Mouse (Mus musculus) cerebellum, adult 8-10 months (tissue): ENCODE results near the gene Nfix.

Source experiments
- DNase-seq: peaks from one replicate; pipeline ENCODE4 v3.0.0; 2022

Gene Nfix

GRCm38 (mm10) chr8:84709931-84710330 is 90.2 kb downstream of the Nfix start:
- DNase-seq = no peak

- DNase-seq = peak; percentile 89
Observed at GRCm38 (mm10) chr8:84708774-84709475, 91.2 kb downstream of the Nfix start.

- no peak for DNase-seq
Observed at GRCm38 (mm10) chr8:84708071-84708541, 92.0 kb downstream of the Nfix start.

GRCm38 (mm10) chr8:84707267-84707883 is 92.8 kb downstream of the Nfix start:
- no peak for DNase-seq

- no peak for DNase-seq
Observed at GRCm38 (mm10) chr8:84706610-84707266, 93.4 kb downstream of the Nfix start.

GRCm38 (mm10) chr8:84705960-84706359 is 94.2 kb downstream of the Nfix start:
- no peak for DNase-seq

- DNase-seq = peak; percentile 29
Observed at GRCm38 (mm10) chr8:84704867-84705831, 95.0 kb downstream of the Nfix start.

- DNase-seq = peak; percentile 62
Observed at GRCm38 (mm10) chr8:84704356-84704755, 95.8 kb downstream of the Nfix start.

- DNase-seq = no peak
Observed at GRCm38 (mm10) chr8:84703466-84704249, 96.5 kb downstream of the Nfix start.

- no peak for DNase-seq
Observed at GRCm38 (mm10) chr8:84702963-84703465, 97.1 kb downstream of the Nfix start.

GRCm38 (mm10) chr8:84702561-84702960 is 97.6 kb downstream of the Nfix start:
- DNase-seq = peak; percentile 17

- DNase-seq = peak; percentile 17
Observed at GRCm38 (mm10) chr8:84700941-84701911, 98.9 kb downstream of the Nfix start, which contains the start of gene Lyl1. TSS of gene Lyl1 (plus strand) at chr8:84701457.

GRCm38 (mm10) chr8:84700526-84700925 is 99.6 kb downstream of the Nfix start:
- no peak for DNase-seq

- peak; percentile 52 for DNase-seq
Observed at GRCm38 (mm10) chr8:84699861-84700322, 100.3 kb downstream of the Nfix start.

- DNase-seq = peak; percentile 32
Observed at GRCm38 (mm10) chr8:84698929-84699401, 101.2 kb downstream of the Nfix start.

GRCm38 (mm10) chr8:84698288-84698687 is 101.9 kb downstream of the Nfix start:
- no peak for DNase-seq

- DNase-seq = no peak
Observed at GRCm38 (mm10) chr8:84697166-84698130, 102.7 kb downstream of the Nfix start.

GRCm38 (mm10) chr8:84695140-84695539 is 105.0 kb downstream of the Nfix start:
- no peak for DNase-seq

GRCm38 (mm10) chr8:84693332-84693731 is 106.8 kb downstream of the Nfix start:
- DNase-seq = no peak
